Mouse (Mus musculus) forebrain, embryonic 13.5 days (tissue): Measurements from ENCODE around the gene Srbd1. TPM values are rescaled to one million over a fixed set of nuclear protein-coding genes. Genes with fewer than 3 reads are reported as not detected.
A peak's percentile ranks its signal among the peaks of the same experiment; 100 is the strongest.

Source experiments
- ATAC-seq: fragments of 200-750 bp; cut with Nextera tagmentation; 2 replicates; pipeline ENCODE4 v1.8.0; 2017
- H3K27ac ChIP-seq: fragments of 300-500 bp; sonication (generic); 2 replicates; pipeline ENCODE4 v1.5.1; 2015; ENCODE audit warnings: inconsistent platforms, mild to moderate bottlenecking, moderate library complexity
- H3K27me3 ChIP-seq: fragments of 300-500 bp; sonication (generic); 2 replicates; pipeline ENCODE4 v1.6.1; 2015; ENCODE audit warnings: mild to moderate bottlenecking, inconsistent platforms
- H3K36me3 ChIP-seq: fragments of 300-500 bp; sonication (generic); 2 replicates; pipeline ENCODE4 v1.6.1; 2015; ENCODE audit warnings: mild to moderate bottlenecking, inconsistent platforms; ENCODE audit not compliant: poor library complexity, severe bottlenecking
- H3K4me1 ChIP-seq: fragments of 300-500 bp; sonication (generic); 2 replicates; pipeline ENCODE4 v1.6.1; 2015; ENCODE audit warnings: inconsistent platforms
- H3K4me2 ChIP-seq: fragments of 300-500 bp; sonication (generic); 2 replicates; pipeline ENCODE4 v1.6.1; 2015; ENCODE audit warnings: inconsistent platforms, mild to moderate bottlenecking, moderate library complexity
- H3K4me3 ChIP-seq: fragments of 300-500 bp; sonication (generic); 2 replicates; pipeline ENCODE4 v1.5.1; 2015; ENCODE audit warnings: mild to moderate bottlenecking, inconsistent platforms
- H3K9ac ChIP-seq: fragments of 300-500 bp; sonication (generic); 2 replicates; pipeline ENCODE4 v1.6.1; 2015; ENCODE audit warnings: mild to moderate bottlenecking, inconsistent platforms
- H3K9me3 ChIP-seq: fragments of 300-500 bp; sonication (generic); replicated peaks from 2 replicates; pipeline ENCODE4 v1.6.1; 2016; ENCODE audit warnings: inconsistent platforms
- WGBS: fragments of 180-500 bp; shearing (Covaris S2); methylation state at CpG from one replicate; pipeline ENCODE4 v1.1.7; 2015; 5-methylcytosine and 5-hydroxymethylcytosine counted together
- polyA plus RNA-seq: library from polyadenylated mRNA; unstranded; fragments of >200 nt; fragmentation: Nextera tagmentation; extraction: Ambion mirVana; gene quantifications from 2 replicates; pipeline ENCODE4 v1.2.1, GENCODE M21; 2015

The Srbd1 gene
- 18.2 and 21.0 TPM in 2 replicates for polyA plus RNA-seq

DNA sequence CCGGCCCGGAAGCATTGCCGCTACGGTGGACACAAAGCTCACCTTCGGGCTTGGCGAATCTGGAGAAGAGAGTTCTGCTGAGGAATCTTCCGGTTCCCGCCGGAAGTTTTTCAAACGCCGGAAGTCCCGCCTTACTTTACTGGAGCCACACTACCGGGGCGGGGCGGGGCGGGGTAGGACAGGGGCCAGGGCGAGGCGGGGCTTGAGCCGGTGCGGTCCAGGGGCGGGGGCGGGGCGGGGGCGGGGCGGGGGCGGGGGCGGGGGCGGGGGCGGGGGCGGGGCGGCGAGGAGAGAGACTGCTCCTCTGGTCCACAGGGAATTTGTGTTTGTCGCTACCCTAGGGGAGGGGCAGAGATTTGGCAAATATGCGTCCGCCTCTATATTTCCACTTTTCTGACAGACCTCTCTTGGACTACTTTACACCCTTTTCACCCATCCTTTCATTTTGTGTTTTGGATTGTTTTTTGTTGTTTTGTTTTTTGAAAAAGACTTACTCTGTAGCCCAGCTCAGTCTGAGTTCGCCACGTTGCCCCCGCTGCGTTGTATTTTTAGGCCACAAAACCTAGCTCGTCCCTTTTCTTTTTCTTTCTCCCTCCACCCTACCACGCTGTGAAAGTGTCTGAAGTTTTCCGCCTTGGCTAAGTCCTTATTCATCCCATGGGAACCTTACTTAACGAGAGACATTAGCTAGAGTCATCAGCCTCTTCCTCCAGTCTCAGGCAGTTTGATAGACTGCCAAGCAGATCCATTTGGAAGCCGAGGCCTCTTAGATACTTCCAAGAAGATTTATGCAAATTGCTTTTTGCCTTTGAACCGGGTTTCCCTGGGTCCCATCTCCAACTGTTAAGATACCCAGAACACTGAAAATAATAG is at the start of gene Srbd1:
Srbd1 (minus strand) TSS at position 97 of the 873 bp plus-strand sequence.
- 1% methylated on average over 33 of the region's 45 CpGs for WGBS
- Histone ChIP-seq H3K4me2 (peak within 1 kb of the TSS; percentile 97), H3K9me3 (no peaks in the 10 kb centered on the region), H3K9ac (peak within 1 kb of the TSS; percentile 83), H3K4me1 (peaks cover 17% of the 10 kb centered on the region), H3K27ac (peak within 1 kb of the TSS; percentile 64), H3K27me3 (no peaks in the 10 kb centered on the region), H3K4me3 (peak within 1 kb of the TSS; percentile 77), H3K36me3 (peaks cover 17% of the 10 kb centered on the region; the same call in 1 of the 2 replicates)
- ATAC-seq = peak; percentile 94

DNA sequence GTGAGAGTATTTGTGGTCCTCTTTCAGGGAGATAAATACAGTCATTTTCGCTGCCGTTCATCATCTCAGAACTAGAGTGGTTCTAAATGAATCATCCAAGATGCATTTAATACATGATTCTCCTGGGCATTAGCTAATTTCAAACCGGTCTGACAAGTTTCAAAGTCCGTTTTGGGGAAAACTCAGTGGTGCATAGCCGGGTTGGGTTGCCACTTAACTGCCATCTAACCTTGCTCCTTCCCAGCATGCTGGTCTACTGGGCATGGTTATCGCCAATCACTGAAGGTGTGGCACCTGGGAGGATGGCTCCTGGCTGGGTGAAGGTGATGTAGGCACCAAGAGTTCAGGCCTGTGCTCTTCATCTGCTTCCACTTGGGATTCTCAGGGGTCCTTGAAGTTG is 49.0 kb upstream of the Srbd1 start:
- Histone ChIP-seq H3K27ac (no peak overlapping the region), H3K27me3 (no peaks in the 10 kb centered on the region), H3K4me2 (no peak overlapping the region), H3K4me3 (no peak overlapping the region), H3K9ac (no peak overlapping the region), H3K36me3 (no peaks in the 10 kb centered on the region), H3K4me1 (no peaks in the 10 kb centered on the region), H3K9me3 (no peaks in the 10 kb centered on the region)
- ATAC-seq = no peak
- WGBS = 94% methylated on average over 6 of the region's 6 CpGs

DNA sequence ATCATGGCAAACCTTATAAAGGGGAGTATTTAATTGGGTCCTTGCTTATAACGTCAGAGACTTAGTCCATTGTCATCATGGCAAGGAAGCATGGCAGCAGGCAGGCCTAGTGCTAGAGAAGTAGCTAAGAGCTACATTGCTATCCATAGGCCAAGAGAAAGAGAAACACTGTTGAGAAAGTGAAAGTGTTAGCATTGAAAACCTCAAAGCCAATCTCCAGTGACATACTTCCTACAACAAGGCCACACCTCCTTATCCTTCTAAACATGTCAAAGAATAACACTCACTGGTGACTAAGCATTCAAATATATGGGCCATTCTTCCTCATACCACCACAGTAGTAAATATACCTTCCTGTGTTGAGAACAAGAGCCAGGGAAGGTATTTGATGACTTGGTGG is 42.8 kb upstream of the Srbd1 start:
- WGBS = 76% methylated on average over 1 of the region's 1 CpGs
- no peak for ATAC-seq
- Histone ChIP-seq H3K27me3 (no peaks in the 10 kb centered on the region), H3K4me1 (peaks cover 13% of the 10 kb centered on the region), H3K4me2 (no peak overlapping the region), H3K9ac (no peak overlapping the region), H3K4me3 (no peak overlapping the region), H3K36me3 (no peaks in the 10 kb centered on the region), H3K9me3 (no peaks in the 10 kb centered on the region), H3K27ac (no peak overlapping the region)

DNA sequence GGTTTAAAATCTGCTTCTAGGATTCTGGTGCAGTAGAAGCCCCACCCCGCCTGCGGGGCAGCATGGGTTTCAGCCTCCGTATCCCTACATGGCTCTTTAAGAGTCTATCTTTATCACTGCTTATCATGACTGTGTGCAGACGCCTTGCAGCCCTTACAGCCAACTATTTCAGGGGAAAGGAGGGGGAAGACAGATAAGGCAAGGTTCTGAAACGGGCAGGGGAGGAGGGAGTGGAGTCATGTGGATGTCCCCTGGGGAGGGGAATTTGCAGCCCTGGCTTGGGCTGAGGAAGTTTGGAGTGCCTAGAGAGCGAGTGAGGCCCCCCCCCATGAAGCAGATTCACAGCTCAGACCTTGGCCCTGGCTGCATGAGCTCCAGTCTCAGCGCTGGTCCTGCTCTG is 40.6 kb upstream of the Srbd1 start:
- WGBS = 61% methylated on average over 7 of the region's 7 CpGs
- Histone ChIP-seq H3K4me2 (no peak overlapping the region), H3K4me3 (no peak overlapping the region), H3K27ac (no peak overlapping the region), H3K9me3 (no peaks in the 10 kb centered on the region), H3K4me1 (peaks cover 13% of the 10 kb centered on the region), H3K9ac (no peak overlapping the region), H3K27me3 (no peaks in the 10 kb centered on the region), H3K36me3 (no peaks in the 10 kb centered on the region)
- no peak for ATAC-seq

DNA sequence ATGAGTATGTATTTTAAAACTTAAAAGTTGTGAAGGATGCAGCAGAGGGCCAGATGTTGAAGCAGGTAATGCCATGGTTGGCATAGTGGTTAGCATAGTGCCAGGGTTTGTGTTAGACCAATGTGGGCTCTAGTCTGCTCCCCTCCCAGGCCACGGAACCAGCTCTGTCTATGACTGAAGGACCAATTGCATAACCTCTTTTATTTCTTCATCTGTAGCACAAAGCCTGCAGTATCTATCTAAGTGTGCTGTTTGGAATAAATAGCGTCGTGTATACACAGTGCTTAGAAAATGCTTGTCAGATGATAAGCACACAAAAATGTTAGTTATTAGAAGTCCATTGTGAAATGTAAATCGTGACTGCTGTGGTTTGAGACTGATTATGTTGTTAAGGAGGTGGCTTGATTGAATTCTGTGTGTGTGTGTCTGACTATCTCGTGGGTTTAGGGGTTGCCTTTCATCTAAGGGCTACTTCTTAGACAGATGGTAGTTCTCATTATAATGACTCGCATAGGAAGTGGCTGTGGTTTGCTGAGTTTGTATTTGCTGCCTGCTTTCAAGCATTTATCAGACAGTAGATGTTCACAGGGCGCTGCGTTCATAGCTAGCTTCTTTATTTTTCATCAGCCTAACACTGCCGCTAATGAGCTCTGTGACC is 39.7 kb upstream of the Srbd1 start:
- Histone ChIP-seq H3K27ac (no peak overlapping the region), H3K4me3 (no peak overlapping the region), H3K9me3 (no peaks in the 10 kb centered on the region), H3K27me3 (no peaks in the 10 kb centered on the region), H3K4me2 (no peak overlapping the region), H3K36me3 (no peaks in the 10 kb centered on the region), H3K9ac (no peak overlapping the region), H3K4me1 (peaks cover 13% of the 10 kb centered on the region)
- ATAC-seq = no peak
- WGBS = 55% methylated on average over 9 of the region's 9 CpGs

DNA sequence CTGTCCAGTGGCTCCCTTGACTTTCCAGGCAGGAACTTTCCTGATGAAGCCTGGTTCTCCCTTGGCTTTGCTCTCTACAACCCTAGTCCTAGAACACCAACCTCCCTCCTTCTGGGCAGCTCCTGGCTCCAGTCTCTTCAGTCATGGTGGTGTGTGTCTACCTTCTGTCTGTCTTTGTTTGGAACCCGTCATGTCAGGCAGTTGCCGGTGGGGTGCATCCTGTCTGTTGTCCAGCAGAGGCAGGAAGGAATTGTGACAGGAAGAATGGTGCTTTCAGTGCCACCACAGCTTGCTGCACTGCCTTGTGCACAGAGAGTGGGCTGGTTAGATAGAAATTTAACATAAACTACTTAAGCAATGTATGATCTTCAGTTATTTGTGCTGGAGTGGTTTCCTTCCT is 38.8 kb upstream of the Srbd1 start:
- no peak overlapping the region for H3K4me3 ChIP-seq
- ATAC-seq = no peak
- 31% methylated on average over 2 of the region's 2 CpGs for WGBS
- no peak overlapping the region for H3K9ac ChIP-seq
- H3K4me2 ChIP-seq = no peak overlapping the region
- no peaks in the 10 kb centered on the region for H3K9me3 ChIP-seq
- no peak overlapping the region for H3K27ac ChIP-seq
- peaks cover 13% of the 10 kb centered on the region for H3K4me1 ChIP-seq
- no peaks in the 10 kb centered on the region for H3K36me3 ChIP-seq
- no peaks in the 10 kb centered on the region for H3K27me3 ChIP-seq

DNA sequence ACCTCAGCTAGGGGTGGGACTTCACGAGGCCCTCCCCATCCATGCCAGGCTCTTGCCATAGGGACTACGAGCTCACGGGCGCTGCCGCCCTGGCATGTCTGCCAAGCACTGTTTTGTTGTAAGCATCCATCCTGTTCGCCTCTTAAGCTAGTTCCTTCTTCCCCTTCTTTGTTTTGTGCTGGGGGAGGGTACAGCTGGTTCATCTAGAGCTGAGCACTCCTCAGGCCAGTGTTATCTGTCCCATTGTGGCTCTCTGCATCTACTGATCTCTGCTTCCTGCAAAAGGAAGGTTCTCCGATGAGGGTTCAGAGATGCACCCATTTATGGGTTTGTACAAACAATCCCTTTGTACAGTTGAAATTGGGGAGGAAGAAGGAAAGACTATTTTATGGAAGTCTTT is 31.7 kb upstream of the Srbd1 start:
- Histone ChIP-seq H3K9ac (no peak overlapping the region), H3K36me3 (no peaks in the 10 kb centered on the region), H3K4me3 (no peak overlapping the region), H3K9me3 (no peaks in the 10 kb centered on the region), H3K4me1 (peaks cover 13% of the 10 kb centered on the region; the same call in 1 of the 2 replicates), H3K27me3 (no peaks in the 10 kb centered on the region), H3K27ac (no peak overlapping the region), H3K4me2 (no peak overlapping the region)
- ATAC-seq = no peak
- WGBS = 75% methylated on average over 7 of the region's 7 CpGs

DNA sequence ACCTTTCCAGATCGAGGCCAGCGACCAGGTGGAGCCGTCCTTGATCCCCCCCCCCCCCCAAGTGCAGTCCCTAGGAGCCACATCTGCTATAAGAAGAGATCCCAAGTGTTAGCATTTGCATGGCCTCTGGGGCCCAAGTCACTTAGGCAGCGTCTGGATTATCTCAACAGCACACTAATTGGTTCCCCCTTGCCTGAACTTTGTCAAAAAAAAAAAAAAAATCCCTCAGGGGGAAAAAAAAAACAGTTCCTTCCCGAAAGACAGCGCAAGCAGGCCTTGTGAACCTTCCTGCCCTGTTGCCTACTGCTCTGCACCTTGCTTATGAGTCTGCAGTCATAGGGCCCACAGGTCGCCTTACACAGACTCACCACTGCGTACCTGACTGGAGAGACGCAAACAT is 30.5 kb upstream of the Srbd1 start:
- H3K27ac ChIP-seq = no peak overlapping the region
- no peak overlapping the region for H3K4me3 ChIP-seq
- no peak overlapping the region for H3K4me2 ChIP-seq
- ATAC-seq = no peak
- WGBS = 65% methylated on average over 9 of the region's 9 CpGs
- H3K9me3 ChIP-seq = no peaks in the 10 kb centered on the region
- H3K36me3 ChIP-seq = no peaks in the 10 kb centered on the region
- peaks cover 20% of the 10 kb centered on the region; the same call in 1 of the 2 replicates for H3K4me1 ChIP-seq
- H3K27me3 ChIP-seq = no peaks in the 10 kb centered on the region
- H3K9ac ChIP-seq = no peak overlapping the region

DNA sequence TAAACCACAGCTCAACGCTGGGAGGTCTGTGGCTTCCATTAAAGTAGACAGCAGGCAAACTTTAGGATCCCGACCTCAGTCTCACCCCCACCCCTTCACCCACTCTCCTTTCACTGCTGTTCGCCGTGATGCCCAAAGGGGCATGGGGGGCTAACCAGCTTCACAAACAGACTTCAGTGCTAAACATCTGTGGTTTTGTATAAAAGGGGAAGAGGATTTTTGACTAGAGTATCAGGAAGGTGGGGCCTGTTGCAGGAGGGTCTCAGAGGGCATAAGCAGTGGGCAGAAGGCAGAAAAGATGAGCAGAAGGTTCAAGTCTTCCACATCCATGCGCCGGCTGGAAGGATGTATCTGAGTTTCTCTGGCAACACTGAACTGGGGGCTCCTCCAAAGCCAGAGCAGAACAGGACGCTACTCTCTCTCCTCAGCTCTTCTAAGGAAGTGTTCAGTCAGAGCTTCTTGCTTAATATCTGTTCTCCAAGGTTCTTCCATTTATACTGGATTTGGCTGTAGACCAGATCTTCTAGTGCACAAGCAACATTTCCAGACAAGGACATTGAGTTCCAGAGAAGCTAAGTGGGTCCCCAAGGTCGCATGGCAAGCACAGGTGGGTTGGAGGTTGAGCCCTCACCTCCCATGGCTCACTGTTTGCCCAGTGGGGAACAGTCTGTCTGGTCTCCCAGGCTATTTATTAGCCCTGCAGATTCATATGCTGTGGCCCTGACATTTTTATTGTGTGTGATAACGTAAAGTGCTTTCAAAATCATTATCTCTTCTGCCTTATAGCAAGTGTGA is 25.4 kb upstream of the Srbd1 start:
- Histone ChIP-seq H3K4me3 (peak overlapping the region; percentile 71), H3K4me1 (peaks cover 37% of the 10 kb centered on the region), H3K36me3 (no peaks in the 10 kb centered on the region), H3K27me3 (no peaks in the 10 kb centered on the region), H3K9ac (peak overlapping the region; percentile 81; the same call in 1 of the 2 replicates), H3K27ac (no peak overlapping the region), H3K4me2 (peak overlapping the region; percentile 96), H3K9me3 (no peaks in the 10 kb centered on the region)
- WGBS = 65% methylated on average over 9 of the region's 9 CpGs
- no peak for ATAC-seq

DNA sequence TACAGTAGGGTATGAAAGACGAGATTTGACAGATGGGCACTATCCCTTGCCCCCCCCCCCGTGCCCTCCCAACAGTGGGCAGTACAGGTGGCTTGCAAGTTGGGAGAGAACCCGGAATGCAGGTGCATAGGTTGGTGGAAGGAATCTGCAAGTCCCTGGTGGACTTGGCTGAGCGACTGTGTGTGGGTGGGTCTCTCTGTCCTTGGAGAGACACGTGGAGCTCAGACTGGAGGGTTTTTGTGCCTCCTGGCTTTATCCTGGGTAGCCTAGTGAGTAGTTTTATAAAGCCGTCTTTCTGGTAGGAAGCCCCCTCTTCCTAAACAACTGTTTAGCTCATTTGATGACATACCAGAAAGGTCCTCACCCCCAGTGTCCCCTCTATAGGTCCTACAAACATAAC is 24.1 kb upstream of the Srbd1 start:
- Histone ChIP-seq H3K36me3 (no peaks in the 10 kb centered on the region), H3K27me3 (no peaks in the 10 kb centered on the region), H3K4me2 (peak overlapping the region; percentile 96), H3K27ac (no peak overlapping the region), H3K4me3 (peak overlapping the region; percentile 71), H3K9ac (peak overlapping the region; percentile 81), H3K4me1 (peaks cover 37% of the 10 kb centered on the region), H3K9me3 (no peaks in the 10 kb centered on the region)
- ATAC-seq = no peak
- WGBS = 24% methylated on average over 6 of the region's 6 CpGs

DNA sequence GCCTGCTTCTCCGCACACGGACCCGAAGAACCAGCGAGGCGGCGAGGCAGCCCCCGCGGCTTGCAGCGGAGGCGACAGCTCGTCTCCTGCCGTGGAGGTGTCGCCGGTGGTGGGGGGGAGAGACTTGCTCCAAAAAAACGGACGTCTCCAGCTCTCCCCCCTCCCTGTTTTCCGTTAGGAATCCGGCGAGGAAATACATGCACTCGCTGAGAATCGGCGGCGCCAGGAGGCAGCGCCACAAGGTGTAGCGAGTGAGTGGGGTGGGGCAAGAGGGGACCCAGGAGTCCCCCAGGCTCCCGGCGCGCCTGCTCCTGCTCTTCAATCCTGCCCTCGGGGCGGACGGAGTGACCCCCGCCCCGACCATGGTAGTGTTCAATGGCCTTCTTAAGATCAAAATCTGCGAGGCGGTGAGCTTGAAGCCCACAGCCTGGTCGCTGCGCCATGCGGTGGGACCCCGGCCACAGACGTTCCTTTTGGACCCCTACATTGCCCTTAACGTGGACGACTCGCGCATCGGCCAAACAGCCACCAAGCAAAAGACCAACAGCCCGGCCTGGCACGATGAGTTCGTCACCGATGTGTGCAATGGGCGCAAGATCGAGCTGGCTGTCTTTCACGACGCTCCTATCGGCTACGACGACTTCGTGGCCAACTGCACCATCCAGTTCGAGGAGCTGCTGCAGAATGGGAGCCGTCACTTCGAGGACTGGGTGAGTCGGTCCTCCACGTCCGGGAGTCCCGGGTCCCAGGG is 23.4 kb upstream of the Srbd1 start:
- H3K36me3 ChIP-seq = no peaks in the 10 kb centered on the region
- peak overlapping the region; percentile 96 for H3K4me2 ChIP-seq
- H3K9me3 ChIP-seq = no peaks in the 10 kb centered on the region
- H3K4me1 ChIP-seq = peaks cover 37% of the 10 kb centered on the region
- H3K4me3 ChIP-seq = peak overlapping the region; percentile 71
- H3K27me3 ChIP-seq = no peaks in the 10 kb centered on the region
- under 1% methylated on average over 64 of the region's 64 CpGs for WGBS
- H3K9ac ChIP-seq = peak overlapping the region; percentile 81
- peak overlapping the region; percentile 91 for H3K27ac ChIP-seq
- peak; percentile 28 for ATAC-seq
